Mouse (Mus musculus) megakaryocyte-erythroid progenitor cell, adult 5-6 weeks (primary cell): ENCODE results near the gene Syn3. TPM values are rescaled to one million over a fixed set of nuclear protein-coding genes. Genes with fewer than 3 reads are reported as not detected.
A peak's percentile ranks its signal among the peaks of the same experiment; 100 is the strongest.

ENCODE experiments used
- ATAC-seq: replicated peaks from 2 replicates; pipeline ENCODE4 v1.8.0; 2016; ENCODE audit warnings: mild to moderate bottlenecking, inconsistent platforms; ENCODE audit not compliant: severe bottlenecking, poor library complexity, low FRiP score, low TSS enrichment
- total RNA-seq, 2 experiments: library from RNA; stranded (forward) in 1 of 2; stranded (reverse) in 1 of 2; fragments of 200-1000, 215-1000 nt in 1 of 2; fragments of >200 nt in 1 of 2; fragmentation: Nextera tagmentation in 1 of 2; gene quantifications; 2 replicates each; pipeline ENCODE4 v1.2.3; 2014 to 2017

Syn3 gene
- total RNA-seq, 2 experiments from 2014 or later: 0.14 to 0.59 TPM

DNA sequence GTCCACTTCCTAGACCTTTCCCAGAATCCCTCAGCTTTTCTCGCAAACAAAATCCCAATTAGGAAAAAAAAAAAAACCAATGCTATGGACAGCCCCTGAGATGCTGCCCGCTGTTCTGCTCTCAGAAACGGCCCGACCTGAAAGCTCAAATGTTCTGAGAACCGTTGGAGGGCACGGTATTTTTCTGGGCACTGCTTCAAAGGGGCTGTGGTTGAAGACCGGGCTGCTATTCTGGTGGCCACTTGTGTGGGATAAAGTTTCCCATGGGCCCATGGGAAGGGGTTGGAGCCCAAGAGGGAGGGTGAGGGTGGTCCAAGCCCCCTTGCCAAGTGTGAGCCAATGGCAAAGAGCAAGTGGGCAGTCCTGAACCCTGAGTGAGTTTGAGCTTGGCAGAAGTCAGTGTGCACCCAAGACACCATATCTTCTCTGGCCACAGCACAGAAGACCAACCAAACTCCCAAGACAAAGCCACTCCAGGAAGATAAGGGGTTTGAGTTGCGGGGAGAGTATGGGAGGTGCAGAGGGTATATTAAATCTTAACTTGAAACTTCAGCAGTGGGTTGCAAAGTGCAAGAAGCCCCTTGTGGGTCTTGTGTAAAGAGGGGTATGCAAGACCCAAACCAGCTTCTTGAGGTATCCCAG lies 169.3 kb downstream of the Syn3 start:
- 0 out of 2 replicates have a peak, but pooled peaks have one; percentile 36 for ATAC-seq

DNA sequence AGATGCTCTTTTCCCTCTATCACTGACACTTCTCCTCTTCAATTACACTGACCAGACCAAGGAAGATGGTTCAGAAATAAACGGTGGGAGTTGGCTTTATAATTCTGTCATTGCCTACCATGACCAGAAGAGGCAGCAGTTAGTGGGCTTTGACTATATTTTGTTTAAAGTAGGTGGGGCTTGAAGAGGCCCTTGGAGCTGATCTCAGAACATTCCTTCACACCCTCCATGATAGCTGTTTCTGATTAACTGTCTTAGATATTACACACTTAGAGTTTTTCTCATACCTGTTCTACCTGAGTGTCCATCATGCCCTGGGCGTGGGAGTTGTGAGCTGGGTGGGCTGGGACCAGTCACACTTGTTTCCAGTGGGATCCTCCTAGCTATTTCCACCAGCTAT lies 170.0 kb downstream of the Syn3 start:
- ATAC-seq: 0 out of 2 replicates have a peak, but pooled peaks have one; percentile 48

DNA sequence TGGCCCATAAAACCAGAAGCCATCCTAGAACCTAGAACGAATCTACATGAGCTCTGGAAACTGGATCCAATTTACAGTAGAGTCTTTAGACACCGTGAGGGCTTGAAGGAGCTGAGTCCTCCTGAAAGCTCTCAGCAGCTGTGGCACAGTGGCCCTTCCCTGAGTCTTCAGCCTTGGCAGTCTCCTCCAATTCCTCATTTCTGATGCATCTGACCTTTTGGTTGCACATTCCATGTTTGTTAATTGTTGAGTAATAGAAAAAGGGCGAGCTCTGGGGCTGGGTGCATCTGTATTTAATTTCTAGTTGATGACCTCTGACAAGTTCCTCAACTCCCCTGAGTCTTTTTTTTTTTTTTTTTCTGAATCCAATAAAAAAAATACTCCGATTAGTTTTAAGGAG lies 170.6 kb downstream of the Syn3 start:
- ATAC-seq: no peak

DNA sequence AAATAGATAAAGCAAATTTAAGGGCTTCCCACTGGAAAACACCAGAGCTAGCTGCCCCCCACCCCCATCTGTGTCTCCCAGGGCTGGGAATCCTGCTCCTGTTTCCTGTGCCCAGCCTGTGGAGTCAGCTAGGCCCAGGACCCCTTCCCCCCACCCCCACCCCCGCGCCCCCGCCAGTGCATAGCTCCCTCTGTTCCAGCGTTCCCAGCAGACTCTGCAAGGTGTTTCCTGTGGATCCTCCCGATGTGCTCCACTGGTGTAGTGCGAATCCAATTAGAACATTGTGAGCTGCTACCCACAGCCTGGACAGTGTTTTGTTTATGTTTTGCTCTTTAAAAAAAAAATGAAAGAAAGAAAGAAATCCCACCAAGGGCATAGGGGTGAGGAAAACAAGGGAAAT lies 173.4 kb downstream of the Syn3 start:
- no peak for ATAC-seq

DNA sequence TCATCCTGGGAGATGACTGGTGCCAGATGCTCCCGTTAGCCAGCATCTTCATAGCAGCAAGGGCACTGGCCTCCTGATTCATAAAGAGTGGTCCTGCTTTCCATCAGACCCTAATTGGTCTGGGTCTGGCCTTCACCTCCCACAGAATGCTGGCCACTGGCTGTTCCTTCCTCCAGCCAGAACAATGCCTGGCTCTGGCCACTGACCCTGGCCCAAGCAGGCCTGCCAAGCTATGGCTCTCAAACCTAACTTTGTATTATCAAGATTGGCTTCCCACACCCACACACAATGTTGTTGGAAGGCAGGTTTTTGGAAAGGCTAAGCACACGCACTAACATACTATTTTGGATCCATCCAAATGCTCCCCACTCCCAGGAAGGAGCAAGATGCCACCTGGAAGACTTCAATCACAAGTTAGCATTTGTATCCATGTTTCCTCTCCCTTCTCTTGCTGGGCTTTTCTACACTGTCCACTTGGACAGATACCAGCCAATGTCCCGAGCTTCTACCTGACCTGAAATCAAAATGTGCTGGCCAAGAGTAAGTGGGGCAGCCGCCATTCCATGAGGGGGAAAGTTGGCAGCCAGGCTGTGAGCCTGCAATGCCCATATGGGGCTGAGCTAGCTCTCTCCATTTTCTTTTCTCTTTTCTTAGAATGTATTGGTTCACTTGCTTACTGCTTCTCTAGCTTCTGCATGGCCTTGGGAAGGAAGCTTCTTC lies 175.3 kb downstream of the Syn3 start:
- no peak for ATAC-seq

DNA sequence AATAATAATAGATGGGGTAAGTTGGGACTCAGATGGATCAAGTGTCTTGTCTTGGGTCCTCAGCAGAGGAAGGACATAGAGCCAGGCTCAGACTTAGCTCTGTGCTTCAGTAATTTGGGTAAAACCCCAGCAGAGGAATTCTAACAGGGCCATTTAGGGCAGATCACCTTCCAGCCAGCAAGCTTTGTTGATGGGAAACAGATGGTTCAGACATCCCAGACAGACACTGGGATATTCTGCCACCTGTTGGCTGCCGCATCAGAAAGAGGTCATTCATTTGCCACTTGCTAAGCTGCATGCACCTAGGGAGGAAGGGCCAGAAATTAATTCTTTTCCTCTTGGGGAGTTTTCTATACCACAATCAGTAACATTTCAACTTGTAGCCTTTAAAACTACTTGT lies 176.7 kb downstream of the Syn3 start:
- ATAC-seq: no peak

DNA sequence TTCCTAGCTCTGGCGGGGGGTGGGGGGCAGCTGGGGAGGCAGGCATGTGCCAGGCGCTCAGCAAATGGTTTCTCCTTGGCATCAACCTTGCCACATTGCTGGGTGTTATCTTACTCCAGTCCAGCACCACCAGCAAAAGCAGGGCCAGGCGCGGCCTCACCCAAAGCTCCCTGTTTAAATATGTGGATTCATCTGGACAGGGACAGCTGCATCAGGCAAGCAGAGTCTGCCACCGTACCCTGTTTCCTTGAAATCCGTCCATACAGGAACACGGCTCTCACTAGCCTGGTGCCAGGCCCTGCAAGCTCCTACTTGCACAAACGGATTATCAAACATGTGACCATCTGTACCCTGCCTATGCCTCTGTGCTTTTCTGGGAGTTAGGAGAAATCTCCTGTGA lies 177.5 kb downstream of the Syn3 start:
- ATAC-seq: no peak

DNA sequence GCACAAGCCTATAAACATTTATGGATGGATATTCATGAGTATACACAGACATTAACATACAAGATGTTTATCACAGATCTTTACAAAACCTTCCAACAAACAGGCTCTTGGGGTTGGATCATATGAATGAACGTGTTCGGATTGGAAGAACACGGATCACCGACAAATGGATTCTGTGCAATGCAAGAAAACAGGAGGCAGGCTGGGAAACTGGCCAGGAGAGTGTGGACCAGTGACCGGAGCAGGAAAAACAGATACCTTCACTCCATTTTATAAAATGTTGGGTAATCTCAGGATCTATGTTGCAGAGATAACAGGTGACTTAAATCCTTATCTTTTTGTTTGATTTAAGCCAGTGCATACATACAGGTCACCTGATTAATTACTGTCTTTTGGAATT lies 178.5 kb downstream of the Syn3 start:
- ATAC-seq: no peak

DNA sequence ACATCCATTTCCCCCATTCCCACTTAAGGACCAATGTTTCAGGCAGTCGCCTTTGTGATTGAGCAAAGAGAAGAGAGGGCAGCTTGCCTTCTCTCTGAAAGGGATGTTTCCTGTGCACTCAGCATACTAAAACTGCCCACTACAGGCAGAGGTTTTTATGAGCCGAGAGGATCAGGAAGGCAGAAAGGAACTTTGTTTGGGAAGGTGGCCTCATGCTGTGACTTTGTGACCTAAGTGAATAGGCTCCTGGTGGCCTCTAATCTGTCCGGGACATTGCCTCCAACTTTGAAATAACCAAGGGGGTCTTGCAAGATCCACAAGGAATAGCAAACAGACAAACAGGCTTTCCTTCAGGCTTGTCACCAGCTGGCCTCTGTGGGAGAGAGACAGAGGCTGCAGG lies 179.2 kb downstream of the Syn3 start:
- no peak for ATAC-seq

DNA sequence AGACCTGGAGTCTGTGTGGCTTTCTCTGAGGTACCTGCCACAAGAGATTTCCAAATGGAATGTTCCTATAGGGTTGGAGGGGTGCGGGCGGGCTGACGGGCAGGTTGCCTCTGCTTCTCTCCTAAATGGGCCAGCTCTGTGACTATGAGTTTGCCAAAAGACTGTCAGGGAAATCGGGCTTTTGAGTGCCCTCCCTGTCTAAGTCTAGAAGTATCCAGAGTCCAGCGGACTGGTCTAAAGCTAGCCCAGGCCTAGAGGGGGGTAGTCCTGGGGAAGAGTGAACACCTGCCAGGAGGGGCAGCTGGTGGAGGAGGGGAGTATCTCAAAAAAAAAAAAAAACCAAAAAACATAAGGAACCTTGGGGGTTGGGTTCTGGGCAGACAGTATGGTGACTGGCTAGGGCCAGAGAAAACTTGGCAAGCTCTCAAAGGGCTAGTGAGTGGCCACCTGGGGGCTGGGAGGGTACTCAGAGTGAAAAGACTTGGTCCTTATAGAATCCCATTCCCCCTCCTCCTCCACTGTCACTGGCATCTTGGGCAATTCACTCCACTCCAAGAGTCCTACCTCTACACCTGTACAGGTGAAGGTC lies 180.1 kb downstream of the Syn3 start:
- no peak for ATAC-seq

DNA sequence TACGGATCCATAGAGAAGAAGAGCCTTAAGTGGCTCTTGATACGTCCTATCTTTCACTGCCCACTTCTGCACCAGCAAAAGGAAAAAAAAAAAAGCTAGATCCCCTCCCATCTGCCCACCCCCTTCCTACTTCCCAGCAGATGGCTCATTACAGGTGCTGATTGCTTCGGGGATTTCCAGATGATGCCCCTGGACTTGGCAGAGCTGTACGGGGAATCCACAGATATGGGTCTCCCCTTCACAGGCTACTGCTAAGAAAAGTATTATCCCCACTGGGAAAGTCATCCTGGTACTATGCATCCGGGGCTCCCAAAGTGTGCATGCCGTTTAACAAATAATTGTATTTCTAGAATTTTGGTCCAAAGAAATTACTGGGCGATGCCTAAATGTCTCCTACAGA lies 181.1 kb downstream of the Syn3 start:
- no peak for ATAC-seq

DNA sequence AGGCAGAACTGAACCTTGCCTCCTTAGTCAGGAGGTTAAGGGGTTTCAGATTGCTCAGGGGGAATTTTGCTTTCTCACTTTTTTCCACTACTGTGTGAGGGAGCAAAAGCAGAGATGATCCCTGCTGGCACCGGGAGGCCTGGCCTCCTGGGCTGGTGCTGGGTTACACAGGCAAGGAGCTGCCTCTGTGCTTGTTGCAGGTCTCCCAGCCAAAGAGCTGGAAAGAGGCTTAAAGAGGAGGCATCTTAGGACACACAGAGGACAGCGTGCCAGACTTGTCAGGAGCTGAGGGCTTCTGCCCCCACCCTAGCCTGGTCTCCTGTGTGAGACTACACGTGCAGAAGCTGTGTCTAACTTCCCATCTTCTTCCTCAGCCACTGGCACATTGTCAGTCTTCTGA lies 183.2 kb downstream of the Syn3 start:
- ATAC-seq: no peak

DNA sequence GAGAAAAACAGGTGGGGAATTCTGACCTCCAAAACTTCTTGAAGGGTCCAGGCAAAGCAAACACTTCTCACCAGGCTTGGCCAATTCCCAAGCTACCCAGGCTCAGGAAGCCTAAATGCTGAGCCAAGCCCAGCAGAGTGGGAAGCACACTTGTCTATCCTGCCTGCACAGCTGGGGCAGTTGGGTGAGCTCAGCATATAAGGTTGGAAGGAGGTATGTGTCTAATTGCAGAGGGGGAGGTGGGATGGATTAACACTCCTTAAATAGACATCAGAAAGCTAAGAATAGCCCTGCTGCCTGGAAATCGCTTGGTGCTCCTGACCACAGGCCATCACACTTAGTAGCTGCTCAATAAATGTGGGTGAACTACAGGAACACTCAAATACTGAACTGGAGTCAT lies 185.2 kb downstream of the Syn3 start:
- ATAC-seq: no peak

DNA sequence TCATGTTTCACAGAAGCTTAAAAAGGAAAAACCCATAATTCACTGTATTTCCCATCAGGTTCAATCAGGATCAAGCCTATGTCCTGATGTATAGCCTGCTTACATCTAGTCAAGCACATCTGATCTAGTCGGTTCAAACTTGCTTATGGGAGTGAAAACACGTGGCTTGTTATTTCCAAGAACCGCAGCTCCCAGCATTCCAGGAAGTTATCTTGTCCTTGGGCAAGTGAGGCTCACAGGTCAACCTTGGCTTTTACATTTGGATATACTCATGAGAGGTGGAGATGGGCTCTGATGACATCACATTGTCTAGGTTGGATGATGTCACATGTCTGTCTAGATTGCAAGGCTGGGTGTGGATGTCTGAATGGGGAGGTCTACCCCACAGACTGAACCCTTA lies 185.7 kb downstream of the Syn3 start:
- ATAC-seq: no peak

DNA sequence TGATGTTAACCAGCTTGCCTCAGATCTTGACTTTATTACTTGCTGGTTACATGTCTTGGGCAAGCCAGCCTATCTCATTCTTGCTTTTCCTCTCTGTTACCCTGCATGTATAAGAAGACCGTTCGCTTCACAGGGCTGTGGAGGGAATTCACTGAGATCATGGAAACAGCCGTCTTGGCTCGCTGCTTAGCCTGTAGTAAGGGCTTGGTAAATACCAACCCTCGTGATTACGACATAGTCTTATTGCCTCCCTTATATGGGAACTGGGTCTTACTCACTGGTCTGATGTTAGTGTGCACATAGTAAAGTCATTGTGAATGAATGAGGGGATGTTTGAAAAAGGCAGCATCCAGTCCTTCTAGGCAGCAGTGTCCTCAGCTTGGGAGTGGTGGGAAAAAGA lies 188.2 kb downstream of the Syn3 start:
- ATAC-seq: no peak

DNA sequence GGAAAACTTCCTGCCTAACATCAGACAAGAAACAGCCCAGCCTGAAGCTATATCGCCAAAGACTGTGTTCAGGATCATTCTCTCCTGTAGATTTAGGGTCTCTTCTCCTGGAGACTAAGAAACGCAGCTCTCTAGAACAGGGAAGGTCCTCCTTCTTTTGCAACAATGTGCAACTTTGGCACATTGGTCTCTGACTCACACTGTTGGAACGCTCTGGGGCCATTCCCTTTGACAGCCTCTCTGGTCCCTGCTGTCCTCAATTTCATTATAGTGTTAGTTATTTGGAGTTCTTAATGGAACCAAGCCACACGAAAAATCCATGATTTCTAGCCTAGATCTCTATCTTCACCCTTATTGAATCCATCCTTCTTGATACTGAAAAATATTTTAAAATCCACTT lies 191.5 kb downstream of the Syn3 start:
- ATAC-seq: no peak

DNA sequence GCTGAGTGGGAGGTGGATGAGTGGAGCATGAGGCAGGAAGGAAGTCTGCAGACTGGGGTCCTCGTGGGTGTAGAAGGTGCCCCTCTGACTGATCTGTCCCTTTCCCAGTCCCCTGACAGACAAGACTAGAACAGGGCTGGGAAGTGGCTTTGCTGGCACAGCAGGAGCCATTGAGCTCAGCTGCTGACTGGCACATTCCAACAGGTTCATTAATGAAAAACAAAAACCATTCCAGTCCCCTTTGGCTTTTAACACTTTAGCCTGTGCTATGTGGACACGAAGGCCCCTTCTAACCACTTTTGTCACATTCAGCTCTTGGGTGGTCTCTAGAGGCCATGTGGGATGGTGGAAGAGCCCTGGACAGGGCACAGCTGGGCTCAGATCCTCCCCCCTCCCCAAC lies 194.1 kb downstream of the Syn3 start:
- ATAC-seq: no peak

DNA sequence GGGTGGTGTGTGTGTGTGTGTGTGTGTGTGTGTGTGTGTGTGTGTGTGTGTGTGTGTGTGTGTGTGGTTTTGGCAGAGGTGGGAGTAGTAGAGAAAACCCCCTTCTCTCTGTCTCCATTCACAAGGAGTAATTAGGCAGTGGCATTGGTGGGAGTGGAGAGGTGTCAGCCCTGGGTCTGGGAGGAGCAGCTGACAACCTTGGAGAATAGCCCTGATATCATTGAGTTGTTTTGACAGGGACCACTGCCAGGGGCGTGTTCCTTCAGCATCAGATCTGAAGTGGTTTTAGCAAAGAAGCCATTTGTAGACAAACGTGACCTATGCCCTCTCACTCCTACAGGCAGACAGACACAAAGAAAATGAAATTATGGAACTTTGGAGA lies 195.2 kb downstream of the Syn3 start:
- ATAC-seq: no peak

DNA sequence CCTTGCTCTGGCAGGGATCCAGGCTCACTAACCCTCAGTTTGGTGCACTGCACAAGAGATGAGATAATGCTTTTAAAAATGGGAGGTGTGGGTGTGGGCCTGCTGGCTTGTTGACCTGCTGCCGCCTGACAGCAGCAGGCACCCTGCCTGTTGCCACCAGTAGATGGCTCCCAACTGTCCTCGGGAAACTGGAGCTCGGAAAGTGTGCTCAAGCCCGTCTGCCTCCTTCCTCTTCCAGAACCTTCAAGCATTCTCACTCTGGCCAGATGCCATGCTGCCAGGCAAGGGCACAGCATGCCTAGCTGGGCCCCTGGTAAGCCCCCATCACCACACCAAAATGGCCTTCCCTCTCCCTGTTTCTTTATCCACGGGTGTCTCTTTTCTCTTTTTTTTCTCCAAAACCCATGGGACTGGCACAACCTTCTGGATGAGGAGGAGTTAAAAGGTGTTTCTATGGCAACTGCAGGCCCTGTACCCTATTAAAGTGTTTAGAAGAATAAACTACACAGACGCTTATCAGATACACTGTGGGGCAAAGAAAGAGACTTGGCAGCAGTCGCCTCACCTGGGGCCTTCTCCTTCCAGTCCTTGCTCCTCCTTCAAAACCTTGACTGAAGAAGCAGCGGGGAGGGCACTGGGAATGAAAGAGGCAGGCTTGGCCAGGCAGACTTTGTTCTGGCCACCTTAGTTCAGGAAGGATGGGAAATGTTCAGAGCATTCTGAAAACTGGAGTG lies 195.8 kb downstream of the Syn3 start:
- peak; percentile 93 for ATAC-seq

DNA sequence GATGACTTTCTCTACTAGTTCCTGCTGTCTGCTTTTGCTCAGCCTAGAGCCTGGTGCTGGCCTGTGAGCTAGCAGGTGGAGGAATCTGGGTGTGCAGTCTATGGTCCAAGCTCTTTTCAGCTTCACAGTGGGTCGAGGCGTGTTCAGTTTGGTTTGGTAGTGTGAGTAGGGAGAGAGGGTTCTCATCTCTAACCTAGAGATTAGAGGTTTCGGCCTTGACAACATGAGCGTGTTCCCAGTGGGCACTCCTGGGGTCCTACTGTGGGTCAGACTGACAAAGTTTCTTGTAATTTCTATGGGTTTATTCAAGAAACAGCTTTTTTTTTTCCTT lies 196.4 kb downstream of the Syn3 start:
- ATAC-seq: no peak
